Mouse (Mus musculus): ENCODE results near the gene Lbhd2. TPM values are rescaled to one million over a fixed set of nuclear protein-coding genes. Genes with fewer than 3 reads are reported as not detected.

Gene Lbhd2
- polyA plus RNA-seq, 1 experiment from 2014 or later, result not detected

DNA sequence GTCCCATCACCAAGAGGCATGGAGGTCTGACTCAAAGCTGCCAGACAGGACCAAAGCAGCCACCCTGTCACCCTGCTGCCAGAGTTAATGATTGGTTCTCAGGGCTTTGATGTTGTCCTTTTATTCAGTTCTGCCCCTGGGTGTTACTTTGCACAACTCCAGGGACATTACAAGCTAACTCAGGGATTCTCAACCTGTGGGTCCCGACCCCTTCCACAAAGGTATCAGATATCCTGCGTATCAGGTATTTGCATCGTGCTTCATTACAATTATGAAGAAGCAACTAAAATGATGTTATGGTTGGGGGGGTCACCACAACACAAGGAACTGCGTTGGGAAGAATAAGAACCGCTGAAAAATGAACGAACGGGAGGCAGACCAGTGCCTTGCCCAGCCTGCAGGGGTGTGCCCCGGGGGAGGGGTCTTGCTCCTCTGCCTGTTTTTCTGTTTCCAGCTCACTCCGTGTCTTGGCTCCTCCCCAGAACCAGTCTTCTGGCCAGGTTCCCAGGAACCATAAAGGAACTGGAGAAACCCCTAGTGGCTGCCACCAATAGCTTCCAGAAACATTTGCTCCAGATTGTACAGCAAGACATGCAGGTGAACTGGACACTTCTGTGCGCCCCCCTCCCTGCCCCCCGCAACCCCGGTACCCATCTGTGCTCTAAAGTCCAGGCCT, 21.0 kb downstream of the Lbhd2 start:
- peaks cover 89% of the 10 kb centered on the region for H3K27me3 ChIP-seq (ENCODE audit: control insufficient read depth, insufficient read depth, low read length)
- no peak for DNase-seq (ENCODE audit: low spot score, missing footprints)
- 48% methylated on average over 12 of the region's 12 CpGs for WGBS
- no peak overlapping the region for H3K27ac ChIP-seq (ENCODE audit: low read depth, low read length)
- H3K9me3 ChIP-seq (ENCODE audit: control insufficient read depth, low read length), result no peaks in the 10 kb centered on the region
- no peaks in the 10 kb centered on the region for H3K36me3 ChIP-seq (ENCODE audit: control insufficient read depth, insufficient read depth, low read length)
- H3K4me3 ChIP-seq (ENCODE audit: low read depth, low read length), result no peak overlapping the region
- no peak overlapping the region for H3K9ac ChIP-seq (ENCODE audit: low read length)
- H3K4me1 ChIP-seq (ENCODE audit: control insufficient read depth, insufficient read depth, low read length), result peaks cover 10% of the 10 kb centered on the region
- no peak for ATAC-seq (ENCODE audit: low FRiP score)
- H3K4me2 ChIP-seq, result no peak overlapping the region

DNA sequence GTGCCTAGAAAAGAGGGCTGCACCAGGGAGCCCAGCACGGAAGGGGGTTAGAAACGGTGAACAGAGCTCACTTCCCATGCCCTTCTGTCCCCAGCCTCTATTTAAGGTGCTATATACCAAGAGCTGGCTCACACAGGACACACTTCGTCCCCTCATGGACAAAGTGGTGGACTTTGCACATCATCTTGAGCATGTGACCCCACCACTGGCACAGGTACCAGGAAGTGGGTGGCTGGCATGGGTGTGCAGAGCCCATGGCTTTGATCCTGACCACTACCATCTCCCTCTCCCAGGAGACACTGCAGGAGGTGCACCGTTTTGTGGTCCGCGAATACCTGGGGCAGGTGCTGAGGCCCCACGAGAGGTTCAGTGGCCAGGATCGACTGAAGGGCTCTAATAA, 21.8 kb downstream of the Lbhd2 start:
- ATAC-seq (ENCODE audit: low FRiP score) (no peak), DNase-seq (ENCODE audit: low spot score, missing footprints) (no peak)
- Histone ChIP-seq H3K4me2 (no peak overlapping the region), H3K27me3 (ENCODE audit: control insufficient read depth, insufficient read depth, low read length) (peaks cover 81% of the 10 kb centered on the region), H3K27ac (ENCODE audit: low read depth, low read length) (no peak overlapping the region), H3K36me3 (ENCODE audit: control insufficient read depth, insufficient read depth, low read length) (no peaks in the 10 kb centered on the region), H3K9ac (ENCODE audit: low read length) (no peak overlapping the region), H3K9me3 (ENCODE audit: control insufficient read depth, low read length) (no peaks in the 10 kb centered on the region), H3K4me1 (ENCODE audit: control insufficient read depth, insufficient read depth, low read length) (peaks cover 10% of the 10 kb centered on the region), H3K4me3 (ENCODE audit: low read depth, low read length) (no peak overlapping the region)
- WGBS, result 15% methylated on average over 8 of the region's 8 CpGs

- Histone ChIP-seq H3K9ac (ENCODE audit: low read length) (peak overlapping the region; percentile 61), H3K4me2 (peak overlapping the region; percentile 64), H3K9me3 (ENCODE audit: control insufficient read depth, low read length) (no peaks in the 10 kb centered on the region), H3K27me3 (ENCODE audit: control insufficient read depth, insufficient read depth, low read length) (peaks cover 73% of the 10 kb centered on the region), H3K36me3 (ENCODE audit: control insufficient read depth, insufficient read depth, low read length) (no peaks in the 10 kb centered on the region), H3K27ac (ENCODE audit: low read depth, low read length) (no peak overlapping the region), H3K4me3 (ENCODE audit: low read depth, low read length) (peak overlapping the region; percentile 33), H3K4me1 (ENCODE audit: control insufficient read depth, insufficient read depth, low read length) (peaks cover 10% of the 10 kb centered on the region)
- under 1% methylated on average over 40 of the region's 40 CpGs for WGBS
- ATAC-seq (ENCODE audit: low FRiP score) (no peak), DNase-seq (ENCODE audit: low spot score, missing footprints) (peak; percentile 97)
These were observed 22.6 kb downstream of the Lbhd2 start for GRCm38 (mm10) chr12:111428961-111429911.

DNA sequence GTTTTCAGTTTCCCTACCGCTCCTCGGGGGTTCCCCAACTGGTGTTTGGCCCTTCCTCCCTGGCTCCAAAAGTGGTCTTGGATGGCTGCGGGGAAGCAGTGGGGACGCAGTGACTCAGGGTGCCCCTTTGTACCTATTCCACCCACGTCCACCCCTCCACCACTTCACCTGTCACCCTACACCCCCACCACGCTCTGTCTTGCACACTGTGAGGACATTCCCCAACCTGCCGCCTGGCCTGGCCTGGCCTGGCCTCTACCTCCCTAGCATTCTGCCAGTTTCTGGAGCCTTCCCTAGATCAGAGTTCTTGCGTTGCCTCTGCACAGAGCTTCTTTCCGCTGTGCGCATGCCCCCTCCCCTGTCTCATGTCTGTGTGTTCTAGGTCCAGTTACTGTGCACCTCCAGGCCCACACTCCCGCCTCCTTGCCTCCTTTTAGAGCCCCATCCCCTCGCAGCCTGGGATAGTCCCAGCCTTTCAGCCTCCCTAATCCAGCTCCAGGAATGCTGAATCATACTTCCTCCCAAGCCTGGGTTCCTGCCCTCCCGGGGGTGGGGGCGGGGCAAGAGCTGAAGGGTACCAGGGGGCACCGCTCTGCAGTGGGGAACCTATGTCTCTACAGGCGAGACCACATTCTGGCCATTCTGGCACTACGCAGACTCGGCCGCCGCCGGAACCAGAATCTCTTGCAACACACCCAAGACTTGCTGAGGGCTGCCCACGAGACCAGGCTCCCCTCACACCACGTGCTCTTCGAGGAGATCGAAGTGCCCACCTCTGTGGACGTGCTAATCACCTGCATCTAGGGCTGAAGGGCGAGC, 23.6 kb downstream of the Lbhd2 start:
- Histone ChIP-seq H3K36me3 (ENCODE audit: control insufficient read depth, insufficient read depth, low read length) (no peaks in the 10 kb centered on the region), H3K27ac (ENCODE audit: low read depth, low read length) (no peak overlapping the region), H3K9ac (ENCODE audit: low read length) (peak overlapping the region; percentile 61; the same call in 1 of the 2 replicates), H3K4me2 (peak overlapping the region; percentile 64), H3K9me3 (ENCODE audit: control insufficient read depth, low read length) (no peaks in the 10 kb centered on the region), H3K4me1 (ENCODE audit: control insufficient read depth, insufficient read depth, low read length) (peaks cover 10% of the 10 kb centered on the region), H3K4me3 (ENCODE audit: low read depth, low read length) (peak overlapping the region; percentile 33), H3K27me3 (ENCODE audit: control insufficient read depth, insufficient read depth, low read length) (peaks cover 63% of the 10 kb centered on the region)
- WGBS, result 11% methylated on average over 27 of the region's 27 CpGs
- DNase-seq (ENCODE audit: low spot score, missing footprints) (no peak), ATAC-seq (ENCODE audit: low FRiP score) (peak; percentile 28; the same call in 1 of the 2 replicates)

DNA sequence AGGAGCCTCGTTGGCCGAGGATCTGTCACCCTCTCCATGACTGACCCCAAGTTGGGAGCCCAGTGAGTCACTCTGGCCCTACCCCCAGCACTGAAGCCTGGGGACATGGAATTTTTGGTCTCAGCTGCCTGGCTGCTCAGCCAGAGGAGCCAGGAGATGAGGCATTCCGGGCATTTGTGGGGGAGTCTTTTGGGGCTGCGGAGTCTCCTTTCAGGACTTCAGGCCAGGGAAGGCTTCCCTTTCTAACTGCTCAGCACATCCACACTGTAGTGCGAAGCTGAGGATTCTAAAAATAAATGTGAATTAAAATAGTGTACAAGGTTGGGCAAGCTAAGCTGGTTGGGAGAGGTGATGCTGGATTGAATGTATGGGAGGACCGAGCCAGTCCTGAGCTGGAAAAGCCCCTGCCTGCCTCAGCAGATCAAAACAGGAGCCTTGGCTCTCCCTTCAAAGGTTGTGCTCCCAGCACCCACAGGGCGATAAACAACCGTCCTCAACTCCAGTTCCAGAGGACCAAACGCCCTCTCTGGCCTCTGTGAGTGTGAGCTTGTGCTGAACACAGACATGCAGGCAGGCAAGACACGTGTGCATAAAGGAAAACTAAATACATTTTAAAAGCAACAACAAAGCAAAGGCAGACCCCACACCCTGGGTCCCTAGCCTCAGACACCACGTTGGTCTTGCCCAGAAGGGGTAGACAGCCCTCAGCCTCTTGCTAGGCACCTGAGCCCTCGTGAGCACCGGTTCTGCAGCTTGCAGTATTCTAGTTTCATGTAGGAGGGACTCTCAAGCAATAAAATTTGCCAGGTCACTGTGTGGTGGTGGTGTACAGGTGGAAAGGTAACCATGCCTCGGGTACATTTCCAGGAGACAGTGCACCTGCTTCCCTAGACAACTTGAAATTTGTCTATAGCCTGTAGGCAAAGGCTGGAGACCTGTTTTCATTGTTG, 24.5 kb downstream of the Lbhd2 start:
- Histone ChIP-seq H3K4me2 (no peak overlapping the region), H3K27me3 (ENCODE audit: control insufficient read depth, insufficient read depth, low read length) (peaks cover 55% of the 10 kb centered on the region), H3K9me3 (ENCODE audit: control insufficient read depth, low read length) (no peaks in the 10 kb centered on the region), H3K4me3 (ENCODE audit: low read depth, low read length) (no peak overlapping the region), H3K36me3 (ENCODE audit: control insufficient read depth, insufficient read depth, low read length) (no peaks in the 10 kb centered on the region), H3K4me1 (ENCODE audit: control insufficient read depth, insufficient read depth, low read length) (peaks cover 10% of the 10 kb centered on the region), H3K27ac (ENCODE audit: low read depth, low read length) (no peak overlapping the region), H3K9ac (ENCODE audit: low read length) (no peak overlapping the region)
- WGBS, result 21% methylated on average over 14 of the region's 14 CpGs
- no peak for ATAC-seq (ENCODE audit: low FRiP score)
- no peak for DNase-seq (ENCODE audit: low spot score, missing footprints)

- Histone ChIP-seq H3K9me3 (ENCODE audit: control insufficient read depth, low read length) (no peaks in the 10 kb centered on the region), H3K4me3 (ENCODE audit: low read depth, low read length) (no peak overlapping the region), H3K27me3 (ENCODE audit: control insufficient read depth, insufficient read depth, low read length) (peaks cover 50% of the 10 kb centered on the region), H3K9ac (ENCODE audit: low read length) (no peak overlapping the region), H3K27ac (ENCODE audit: low read depth, low read length) (no peak overlapping the region), H3K4me1 (ENCODE audit: control insufficient read depth, insufficient read depth, low read length) (peaks cover 10% of the 10 kb centered on the region), H3K4me2 (no peak overlapping the region), H3K36me3 (ENCODE audit: control insufficient read depth, insufficient read depth, low read length) (no peaks in the 10 kb centered on the region)
- DNase-seq (ENCODE audit: low spot score, missing footprints) (no peak), ATAC-seq (ENCODE audit: low FRiP score) (no peak)
- WGBS, result 35% methylated on average over 4 of the region's 4 CpGs
These were observed 25.5 kb downstream of the Lbhd2 start for GRCm38 (mm10) chr12:111432097-111432496.

DNA sequence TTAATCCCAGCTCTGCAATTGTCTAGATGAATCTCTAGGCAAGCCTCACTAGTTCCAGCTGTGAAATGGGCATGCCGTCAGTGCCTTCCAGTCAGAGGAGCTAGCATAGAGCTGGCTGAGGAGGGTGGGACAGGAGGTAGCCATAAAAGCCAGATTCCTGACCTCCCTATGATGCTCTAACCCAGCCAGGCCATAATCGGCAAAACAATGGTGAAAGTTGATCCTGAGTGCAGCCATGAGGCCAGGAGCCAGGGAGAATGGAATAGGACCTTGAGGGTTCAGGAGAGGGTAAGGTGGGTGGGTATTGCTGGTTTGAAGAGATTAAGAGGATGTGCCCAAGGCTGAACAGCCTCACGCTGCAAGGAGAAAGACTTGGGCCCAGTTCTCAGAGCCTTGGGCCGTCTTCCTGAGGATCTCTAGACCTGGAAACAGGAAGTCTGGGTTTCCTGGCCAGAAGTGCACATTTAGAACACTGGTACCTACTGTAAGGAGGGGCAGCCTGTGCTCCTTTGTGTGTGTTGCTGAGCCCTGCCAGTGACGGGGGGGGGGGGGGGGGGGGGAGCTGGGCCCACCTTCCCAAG, 26.2 kb downstream of the Lbhd2 start:
- Histone ChIP-seq H3K9me3 (ENCODE audit: control insufficient read depth, low read length) (no peaks in the 10 kb centered on the region), H3K27me3 (ENCODE audit: control insufficient read depth, insufficient read depth, low read length) (peaks cover 43% of the 10 kb centered on the region), H3K4me1 (ENCODE audit: control insufficient read depth, insufficient read depth, low read length) (peaks cover 10% of the 10 kb centered on the region), H3K4me2 (no peak overlapping the region), H3K27ac (ENCODE audit: low read depth, low read length) (no peak overlapping the region), H3K36me3 (ENCODE audit: control insufficient read depth, insufficient read depth, low read length) (no peaks in the 10 kb centered on the region), H3K4me3 (ENCODE audit: low read depth, low read length) (no peak overlapping the region), H3K9ac (ENCODE audit: low read length) (no peak overlapping the region)
- WGBS, result 60% methylated on average over 5 of the region's 5 CpGs
- DNase-seq (ENCODE audit: low spot score, missing footprints), result no peak
- ATAC-seq (ENCODE audit: low FRiP score), result no peak

All from midbrain, embryonic 11.5 days (tissue).